Mouse (Mus musculus) gastrocnemius, adult 2 months (tissue): Measurements from ENCODE around the gene Trpv1. TPM values are rescaled to one million over a fixed set of nuclear protein-coding genes. Genes with fewer than 3 reads are reported as not detected.
A peak's percentile ranks its signal among the peaks of the same experiment; 100 is the strongest.

Source experiments
- DNase-seq: peaks from one replicate; pipeline ENCODE4 v3.0.0; 2022
- H3K27ac ChIP-seq: fragments of 200-600 bp; 2 replicates; pipeline ENCODE4 v1.8.1; 2022; ENCODE audit warnings: mild to moderate bottlenecking
- H3K4me3 ChIP-seq: fragments of 200-600 bp; 2 replicates; pipeline ENCODE4 v1.8.1; 2022; ENCODE audit warnings: mild to moderate bottlenecking, moderate library complexity
- CTCF ChIP-seq: fragments of 200-600 bp; IDR thresholded peaks from 2 replicates; pipeline ENCODE4 v1.8.1; 2022; ENCODE audit warnings: antibody characterized with exemption, mild to moderate bottlenecking, moderate library complexity
- intact Hi-C: fragments of 180-260 bp; cut with DNase I; formaldehyde crosslinking; loops from one replicate; pipeline ENCODE4 v1.15.1; 2025
- total RNA-seq, 2 experiments: library from RNA; stranded (reverse); gene quantifications; 2 replicates each; pipeline ENCODE4 v1.2.3; 2021

Trpv1 gene
- total RNA-seq, 2 experiments from 2014 or later: 0.06 to 0.20 TPM

- no peak for DNase-seq
- intact Hi-C loops: no loop called here
- no peak for TF ChIP-seq CTCF
Observed at GRCm38 (mm10) chr11:73257362-73257945, 23.4 kb downstream of the Trpv1 start.

GRCm38 (mm10) chr11:73258664-73259063, 24.6 kb downstream of the Trpv1 start:
- intact Hi-C loops: no loop called here
- TF ChIP-seq CTCF: no peak

More at GRCm38 (mm10) chr11:73257362-73257945, 23.4 kb downstream of the Trpv1 start:
- no peak overlapping the region for H3K27ac ChIP-seq
- H3K4me3 ChIP-seq: no peak overlapping the region

GRCm38 (mm10) chr11:73260457-73260856, 26.4 kb downstream of the Trpv1 start:
- Histone ChIP-seq H3K27ac (no peak overlapping the region), H3K4me3 (no peak overlapping the region)
- intact Hi-C loops: no loop called here
- no peak for TF ChIP-seq CTCF
- no peak for DNase-seq

More at GRCm38 (mm10) chr11:73258664-73259063, 24.6 kb downstream of the Trpv1 start:
- Histone ChIP-seq H3K27ac (no peak overlapping the region), H3K4me3 (no peak overlapping the region)
- DNase-seq: no peak

GRCm38 (mm10) chr11:73261385-73261784, 27.3 kb downstream of the Trpv1 start:
- intact Hi-C loops: no loop called here
- H3K27ac ChIP-seq: no peak overlapping the region

GRCm38 (mm10) chr11:73267267-73267666, 33.2 kb downstream of the Trpv1 start, which contains the start of gene Trpv3:
Gene Trpv3 (plus strand): TSS chr11:73267388.
- Histone ChIP-seq H3K4me3 (no peak within 1 kb of the TSS), H3K27ac (no peak within 1 kb of the TSS)
- intact Hi-C loops: no loop called here
- no peak for DNase-seq
- no peak for TF ChIP-seq CTCF

More at GRCm38 (mm10) chr11:73261385-73261784, 27.3 kb downstream of the Trpv1 start:
- DNase-seq: no peak
- H3K4me3 ChIP-seq: no peak overlapping the region
- no peak for TF ChIP-seq CTCF

GRCm38 (mm10) chr11:73274821-73275220, 40.7 kb downstream of the Trpv1 start:
- Histone ChIP-seq H3K27ac (no peak overlapping the region), H3K4me3 (no peak overlapping the region)
- intact Hi-C loops: loop anchor here (5.0 kb wide), 1 partner anchor 138 kb away; the partner anchor contains the start of gene Haspin
- no peak for TF ChIP-seq CTCF
- DNase-seq: peak; percentile 33

GRCm38 (mm10) chr11:73280710-73281109, 46.6 kb downstream of the Trpv1 start:
- intact Hi-C loops: no loop called here
- no peak overlapping the region for H3K27ac ChIP-seq
- no peak overlapping the region for H3K4me3 ChIP-seq
- no peak for DNase-seq
- no peak for TF ChIP-seq CTCF

- peak; percentile 53 for DNase-seq
- peak overlapping the region; percentile 31; the same call in 1 of the 2 replicates for H3K27ac ChIP-seq
- peak; percentile 53 for TF ChIP-seq CTCF
- H3K4me3 ChIP-seq: peak overlapping the region; percentile 69
- intact Hi-C loops: no loop called here
Observed at GRCm38 (mm10) chr11:73281528-73282027, 47.5 kb downstream of the Trpv1 start.

- no peak for DNase-seq
- intact Hi-C loops: no loop called here
- H3K27ac ChIP-seq: no peak overlapping the region
- no peak for TF ChIP-seq CTCF
- no peak overlapping the region for H3K4me3 ChIP-seq
Observed at GRCm38 (mm10) chr11:73283369-73283768, 49.3 kb downstream of the Trpv1 start.

- peak overlapping the region; percentile 38 for H3K27ac ChIP-seq
- no peak for TF ChIP-seq CTCF
- no peak for DNase-seq
- no peak overlapping the region for H3K4me3 ChIP-seq
- intact Hi-C loops: no loop called here
Observed at GRCm38 (mm10) chr11:73283926-73284325, 49.8 kb downstream of the Trpv1 start.

GRCm38 (mm10) chr11:73284351-73284750, 50.3 kb downstream of the Trpv1 start:
- Histone ChIP-seq H3K27ac (peak overlapping the region; percentile 38; the same call in 1 of the 2 replicates), H3K4me3 (no peak overlapping the region)
- no peak for DNase-seq
- no peak for TF ChIP-seq CTCF
- intact Hi-C loops: no loop called here

- DNase-seq: no peak
- H3K4me3 ChIP-seq: no peak overlapping the region
- no peak for TF ChIP-seq CTCF
- intact Hi-C loops: no loop called here
- H3K27ac ChIP-seq: no peak overlapping the region
Observed at GRCm38 (mm10) chr11:73289621-73290020, 55.5 kb downstream of the Trpv1 start.

GRCm38 (mm10) chr11:73303123-73303522, 69.0 kb downstream of the Trpv1 start:
- no peak for DNase-seq
- Histone ChIP-seq H3K4me3 (no peak overlapping the region), H3K27ac (no peak overlapping the region)
- no peak for TF ChIP-seq CTCF
- intact Hi-C loops: no loop called here

Other genes starting within 250 kb of the Trpv1 start
- under 1 TPM; 0.15 to 0.56 TPM for gene P2rx1, start 235.2 kb upstream of the Trpv1 start, total RNA-seq
- gene Camkk1, start 215.3 kb upstream of the Trpv1 start, total RNA-seq: under 1 TPM; 0.43 to 0.89 TPM
- 1 to 10 TPM; 3.2 to 3.9 TPM for gene Ncbp3, start 186.5 kb upstream of the Trpv1 start, total RNA-seq
- gene Itgae, start 143.7 kb upstream of the Trpv1 start, total RNA-seq: under 1 TPM; 0.08 to 0.17 TPM
- gene Haspin, start 96.0 kb upstream of the Trpv1 start, total RNA-seq: under 1 TPM in 1 of 2 experiments, not detected in 1; 0.08 TPM
- 10 to 100 TPM in 1 of 2 experiments, 1 to 10 TPM in 1; 7.0 to 12.9 TPM for gene P2rx5, start 73.9 kb upstream of the Trpv1 start, total RNA-seq
- 10 to 100 TPM; 82.6 to 93.4 TPM for gene Emc6, start 57.3 kb upstream of the Trpv1 start, total RNA-seq
- gene Tax1bp3, start 57.2 kb upstream of the Trpv1 start, total RNA-seq: 10 to 100 TPM in 1 of 2 experiments, 1 to 10 TPM in 1; 6.5 to 13.9 TPM
- gene Ctns, start 35.2 kb upstream of the Trpv1 start, total RNA-seq: 1 to 10 TPM; 5.7 to 7.8 TPM
- gene Shpk, start 34.8 kb upstream of the Trpv1 start, total RNA-seq: under 1 TPM; 0.50 to 0.66 TPM
- not detected for gene Trpv3, start 33.1 kb downstream of the Trpv1 start, total RNA-seq
- 1 to 10 TPM; 2.1 to 5.1 TPM for gene Aspa, start 95.3 kb downstream of the Trpv1 start, total RNA-seq
- not detected for gene Gm49340, start 95.4 kb downstream of the Trpv1 start, total RNA-seq
- gene Spata22, start 95.4 kb downstream of the Trpv1 start, total RNA-seq: not detected
- not detected for gene Olfr20, start 116.5 kb downstream of the Trpv1 start, total RNA-seq
- gene Olfr376, start 137.0 kb downstream of the Trpv1 start, total RNA-seq: not detected
- gene Olfr1, start 165.3 kb downstream of the Trpv1 start, total RNA-seq: not detected
- gene Olfr378, start 194.2 kb downstream of the Trpv1 start, total RNA-seq: not detected
- gene Olfr380, start 223.2 kb downstream of the Trpv1 start, total RNA-seq: not detected